Mouse (Mus musculus) monocyte, adult 5-6 weeks (primary cell): ENCODE measurements around the gene Pbx1. TPM values are rescaled to one million over a fixed set of nuclear protein-coding genes. Genes with fewer than 3 reads are reported as not detected.

Experiments
- ATAC-seq: fragments of 153-309, 156-312 bp; replicated peaks from 2 replicates; pipeline ENCODE4 v1.8.0; 2017; ENCODE audit warnings: mild to moderate bottlenecking; ENCODE audit not compliant: low TSS enrichment, insufficient number of reproducible peaks, severe bottlenecking, poor library complexity, low FRiP score
- total RNA-seq: library from RNA; stranded (forward); fragments of 200-1000, 200-491, 200-594 nt; gene quantifications from 3 replicates; pipeline ENCODE4 v1.2.3, GENCODE M21; 2017

Pbx1 gene
- total RNA-seq, 1 experiment from 2014 or later: 5.4 TPM

DNA sequence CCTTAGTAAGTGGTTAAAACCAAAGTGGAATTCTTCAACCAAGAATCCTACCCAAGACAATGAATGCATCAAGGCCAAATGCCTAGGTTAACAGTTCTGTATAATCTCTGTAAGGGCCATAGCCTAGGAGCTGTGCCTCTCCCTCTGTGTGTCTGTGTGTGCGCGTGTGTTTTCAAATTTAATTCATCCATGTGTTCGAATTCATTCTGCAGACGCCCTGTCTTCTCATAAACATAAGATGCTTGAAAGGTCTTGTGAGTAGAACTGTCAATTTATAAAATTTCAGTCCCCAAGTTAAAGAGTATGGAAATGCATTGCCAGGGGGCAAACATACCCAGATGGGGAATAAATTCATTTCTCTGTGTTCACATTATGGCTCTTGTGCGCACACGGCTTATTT lies 3.8 kb downstream of the Pbx1 start:
- no peak for ATAC-seq

DNA sequence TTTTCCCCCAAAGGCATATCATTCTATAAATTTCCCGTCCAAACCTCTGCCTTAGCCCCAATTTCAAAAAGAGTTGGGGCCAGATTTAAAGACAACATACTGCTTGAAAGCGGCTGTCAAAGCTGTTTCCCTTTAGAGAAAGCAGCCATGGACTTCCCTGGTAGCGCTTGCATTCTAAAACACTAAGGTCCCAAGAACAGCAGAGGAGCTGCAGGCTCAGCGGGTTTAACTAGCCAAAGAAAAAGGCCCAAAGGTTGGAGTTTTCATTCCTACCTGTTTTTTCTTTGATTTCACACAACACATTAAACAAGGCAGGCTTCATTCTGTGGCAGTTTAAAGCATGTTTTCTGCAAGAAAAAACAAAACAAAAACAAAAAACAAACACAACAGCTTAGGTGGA lies 4.5 kb downstream of the Pbx1 start:
- ATAC-seq: no peak

DNA sequence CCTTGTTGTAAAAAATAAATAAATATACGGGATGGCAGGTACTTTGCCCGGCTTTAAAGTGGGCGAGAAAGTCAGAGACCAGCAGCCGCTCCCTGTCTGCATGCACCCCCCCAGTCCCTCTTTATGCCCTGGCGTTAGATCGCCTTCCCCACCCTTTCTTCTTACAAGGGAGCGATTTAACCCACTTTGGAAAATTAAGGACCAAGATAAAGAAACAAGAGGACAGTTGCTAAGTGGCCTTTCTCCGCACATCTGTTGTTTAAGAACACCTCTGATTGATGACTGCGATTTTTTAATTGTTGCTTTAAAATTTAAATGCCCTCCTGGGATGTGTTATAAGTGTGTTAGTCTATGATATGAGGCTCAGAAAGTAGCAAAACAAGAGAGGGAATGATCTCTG lies 5.2 kb downstream of the Pbx1 start:
- ATAC-seq: no peak

DNA sequence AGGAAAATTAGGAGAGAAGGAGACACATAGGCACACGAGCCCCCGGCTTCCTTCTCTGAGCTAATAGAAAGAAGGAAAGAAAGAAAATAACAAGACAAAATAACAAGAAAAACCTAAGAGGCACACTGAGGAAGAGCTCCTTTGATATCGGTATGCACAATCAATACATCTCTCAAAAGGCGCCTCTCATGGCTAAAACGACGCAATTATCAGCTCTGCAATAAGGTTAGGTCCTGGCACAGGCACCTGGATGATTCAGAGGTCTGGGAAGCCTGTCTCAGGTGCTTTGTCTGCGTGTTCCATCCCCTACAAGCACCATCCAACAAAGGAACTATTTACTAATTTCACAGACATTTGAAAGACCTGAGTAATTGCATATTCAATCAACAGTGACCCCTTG lies 5.8 kb downstream of the Pbx1 start:
- no peak for ATAC-seq

DNA sequence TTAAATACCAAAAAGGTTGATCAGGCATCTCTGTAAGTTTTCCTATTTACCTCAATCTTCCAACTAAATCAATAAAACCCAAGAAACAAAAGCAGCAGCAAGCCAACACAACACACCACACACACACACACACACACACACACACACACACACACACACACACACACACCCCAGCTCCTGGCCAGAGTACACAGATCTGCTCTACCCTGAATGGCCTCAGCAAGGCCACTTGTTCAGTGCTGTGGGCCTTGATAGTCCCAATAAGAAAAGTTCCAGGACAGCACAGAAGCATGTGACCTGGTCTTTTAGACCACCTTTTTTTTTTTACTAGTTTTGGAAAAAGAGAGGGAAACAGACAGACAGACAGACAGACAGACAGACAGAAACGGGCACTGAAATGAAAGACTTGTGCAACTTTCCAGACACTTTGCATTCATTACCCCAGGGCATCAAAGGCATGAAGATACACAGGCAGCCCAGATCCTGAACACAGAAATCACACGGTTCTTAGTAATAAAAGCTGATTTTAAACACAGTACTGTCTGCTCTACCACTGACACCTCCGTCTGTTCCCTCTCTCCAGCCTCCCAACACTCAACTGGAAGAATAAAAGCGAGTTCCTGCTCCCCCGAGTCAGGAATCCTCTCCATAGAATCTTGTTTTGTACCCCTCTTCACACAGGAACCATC lies 6.9 kb downstream of the Pbx1 start:
- ATAC-seq: no peak

DNA sequence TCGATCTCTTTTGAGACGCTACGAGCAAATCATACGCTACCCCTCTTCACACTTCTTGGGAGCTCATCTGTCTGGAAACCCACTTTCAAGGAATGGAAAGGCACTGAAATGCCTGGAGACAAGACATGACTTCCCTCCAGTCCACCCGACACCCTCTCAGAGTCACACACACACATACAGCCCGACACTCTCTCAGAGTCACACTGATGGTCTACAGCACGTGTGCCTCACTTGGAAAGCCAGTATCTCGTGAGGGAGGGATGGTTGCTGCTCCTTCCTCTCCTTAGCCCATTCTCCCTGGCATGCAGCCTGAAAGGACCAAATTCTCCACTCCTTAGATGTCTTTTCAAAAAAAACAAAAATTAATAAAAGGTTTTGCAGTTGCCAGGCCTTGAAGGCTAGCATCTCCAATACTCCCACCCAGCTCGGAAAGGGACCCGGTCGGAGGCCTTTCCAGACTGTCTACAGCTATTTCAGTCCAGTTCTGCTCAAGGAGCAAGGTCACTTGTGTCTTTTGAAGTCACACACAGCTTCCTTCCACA lies 8.6 kb downstream of the Pbx1 start:
- no peak for ATAC-seq

DNA sequence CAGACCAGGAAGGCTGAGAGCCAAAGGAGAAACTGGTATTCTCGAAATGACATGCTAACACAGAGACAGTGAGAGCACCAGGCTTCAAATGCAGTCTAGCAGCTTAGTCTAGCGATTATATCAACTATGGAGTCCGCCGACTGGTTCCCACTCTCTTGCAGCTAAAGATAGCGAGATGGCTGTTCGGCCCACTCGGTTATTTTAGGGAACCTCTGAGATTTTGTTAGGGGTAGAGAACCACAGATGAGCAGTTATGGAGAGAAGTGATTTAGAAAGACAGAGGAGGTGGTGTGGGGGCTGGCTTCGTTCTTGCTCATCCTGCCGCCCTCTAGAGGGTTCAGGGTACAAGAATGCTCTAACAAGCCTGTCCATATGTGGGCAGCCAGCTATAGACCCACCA lies 13.2 kb downstream of the Pbx1 start:
- ATAC-seq: no peak

DNA sequence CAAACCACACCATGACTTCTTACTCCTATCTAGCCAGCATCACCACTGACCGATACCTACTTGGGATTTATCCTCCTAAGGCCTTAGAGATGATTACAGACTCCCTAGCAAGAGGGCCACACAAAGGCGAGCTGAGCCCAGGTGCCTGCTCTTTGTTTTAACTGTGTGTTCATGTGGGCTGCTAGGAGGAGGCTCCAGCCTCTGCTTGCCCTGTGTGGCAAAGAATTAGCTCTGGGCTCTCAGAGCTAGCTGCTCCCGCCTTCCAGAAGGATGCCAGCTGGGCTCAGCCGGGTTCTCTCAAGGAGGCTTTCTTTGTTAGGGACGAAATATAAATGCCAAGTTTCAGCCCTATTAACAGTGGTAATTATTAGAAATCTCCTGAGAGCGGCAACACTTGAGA lies 14.4 kb downstream of the Pbx1 start:
- ATAC-seq: no peak

DNA sequence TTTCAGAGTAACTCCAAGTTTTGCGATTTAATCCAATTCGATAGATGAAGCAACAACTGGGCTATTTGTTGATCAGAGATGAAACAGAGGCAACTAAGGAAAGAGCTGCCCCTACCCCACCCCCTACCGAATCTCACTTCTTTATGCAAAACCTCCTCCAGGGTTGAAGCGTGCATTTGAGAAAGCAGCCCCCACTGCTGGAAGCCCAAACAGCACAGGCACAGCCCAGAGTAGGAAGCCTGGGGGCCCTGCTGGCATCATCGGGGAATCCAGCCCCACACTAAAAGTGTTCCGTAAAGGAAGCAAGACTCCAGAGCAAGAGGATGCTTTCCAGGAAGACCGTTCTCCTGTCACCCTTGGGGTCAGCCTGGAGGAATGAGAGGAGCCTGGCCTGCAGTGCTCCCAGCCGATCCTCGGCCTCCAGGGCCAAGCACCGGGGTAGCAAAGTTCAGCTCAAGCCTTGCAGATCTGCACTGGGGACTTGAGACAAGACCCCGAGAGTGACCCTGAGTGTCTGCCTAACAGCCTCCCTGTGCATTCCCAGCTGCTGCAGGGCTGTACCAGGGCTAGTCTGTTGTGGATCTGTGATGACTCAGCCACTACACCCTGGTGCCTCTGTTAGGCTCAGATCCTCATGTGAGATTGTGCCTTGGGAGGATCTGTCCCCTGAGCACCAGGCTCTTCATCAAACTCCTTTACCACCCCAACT lies 15.2 kb downstream of the Pbx1 start:
- ATAC-seq: no peak

DNA sequence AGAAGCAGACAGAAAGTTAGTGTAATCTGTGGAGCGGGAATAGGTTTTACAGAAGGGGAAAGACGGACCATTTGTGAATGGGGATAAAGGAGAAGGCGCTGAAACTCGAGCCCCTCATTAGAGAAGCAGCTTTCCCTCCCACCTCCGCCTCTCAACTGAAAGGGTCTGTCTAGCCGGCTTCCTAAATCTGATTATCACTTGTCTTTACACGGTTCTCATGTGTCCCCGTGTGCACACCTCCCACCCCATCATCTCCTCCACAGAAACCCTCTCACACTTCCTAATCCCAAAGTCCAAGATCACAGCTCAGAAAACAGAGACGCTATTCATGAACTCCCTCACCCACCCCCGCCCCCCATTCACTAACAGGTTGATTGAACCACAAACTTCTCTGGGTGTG lies 21.5 kb downstream of the Pbx1 start:
- no peak for ATAC-seq

DNA sequence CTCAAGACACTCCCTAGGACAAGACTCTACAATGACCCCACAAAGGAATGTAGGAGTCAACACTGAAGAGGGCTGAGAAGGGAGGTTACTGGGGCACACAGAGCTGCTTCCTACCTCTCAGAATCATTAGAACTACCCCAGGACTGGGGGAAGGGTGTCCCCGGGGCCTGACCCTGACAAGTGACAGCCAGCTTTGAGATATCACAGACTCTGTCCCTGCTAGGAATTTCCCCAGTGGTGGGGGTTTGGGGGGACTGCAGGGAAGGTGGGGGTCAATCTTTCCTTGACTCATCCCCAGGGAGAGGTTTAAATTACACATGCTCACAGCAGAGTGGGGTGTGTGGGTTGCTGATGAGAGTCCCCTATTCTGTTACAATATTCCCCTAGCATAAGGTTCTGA lies 22.0 kb downstream of the Pbx1 start:
- ATAC-seq: no peak

DNA sequence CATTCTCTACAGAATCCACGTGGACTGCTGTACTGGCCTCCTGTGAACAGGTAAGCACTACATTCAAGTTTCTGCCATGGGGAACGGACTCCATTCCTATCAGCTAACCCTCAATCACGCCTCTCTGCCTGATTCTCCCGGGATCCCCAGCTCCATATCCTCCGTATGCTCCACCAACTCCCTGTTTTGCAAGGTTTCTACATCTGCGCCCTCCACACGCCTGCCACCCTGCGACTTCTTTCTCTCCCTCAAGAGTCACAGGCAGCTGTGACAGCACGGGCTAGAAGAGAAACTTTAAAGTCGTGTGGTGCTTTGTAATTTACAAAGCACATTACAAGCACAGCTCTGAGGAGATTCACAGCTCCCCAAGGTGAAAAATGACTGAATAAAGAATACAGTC lies 23.3 kb downstream of the Pbx1 start:
- no peak for ATAC-seq

DNA sequence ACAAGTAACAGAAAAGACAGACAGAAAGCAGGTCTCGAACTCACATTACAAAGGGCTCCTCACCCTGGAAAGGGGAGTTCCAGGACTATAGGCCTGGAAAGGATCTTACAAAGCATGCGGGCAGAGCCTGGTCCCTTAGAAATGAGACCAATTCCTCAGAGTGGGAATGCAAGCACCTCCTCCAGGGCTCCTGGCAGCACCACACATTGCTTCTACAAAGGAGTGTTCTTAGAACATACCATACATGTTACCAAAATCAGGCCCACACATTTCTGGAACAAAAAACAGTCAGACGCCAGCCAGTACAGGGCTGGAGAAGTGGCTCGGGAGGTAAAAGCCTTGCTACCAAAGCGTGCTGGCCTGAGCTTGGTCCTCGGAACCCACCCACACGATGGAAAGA lies 24.1 kb downstream of the Pbx1 start:
- ATAC-seq: no peak

DNA sequence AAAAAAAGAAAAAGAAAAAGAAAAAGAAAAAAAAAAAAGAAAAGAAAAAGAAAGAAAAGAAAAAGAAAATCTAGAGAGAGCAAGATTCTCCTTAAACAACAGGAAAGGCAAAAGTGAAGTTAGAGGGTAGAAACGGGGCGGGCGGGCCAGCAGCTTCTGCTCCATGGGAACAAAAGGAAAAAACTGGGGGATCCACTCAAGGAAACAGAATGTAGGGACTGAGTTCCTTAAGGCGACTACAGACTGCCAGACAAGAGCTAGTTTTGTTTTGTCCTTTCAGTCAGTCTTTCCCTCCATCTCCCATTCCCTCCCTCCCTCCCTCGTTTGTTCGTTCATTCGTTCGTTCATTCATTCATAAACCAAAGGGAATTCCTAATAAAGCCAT lies 25.8 kb downstream of the Pbx1 start:
- ATAC-seq: no peak

DNA sequence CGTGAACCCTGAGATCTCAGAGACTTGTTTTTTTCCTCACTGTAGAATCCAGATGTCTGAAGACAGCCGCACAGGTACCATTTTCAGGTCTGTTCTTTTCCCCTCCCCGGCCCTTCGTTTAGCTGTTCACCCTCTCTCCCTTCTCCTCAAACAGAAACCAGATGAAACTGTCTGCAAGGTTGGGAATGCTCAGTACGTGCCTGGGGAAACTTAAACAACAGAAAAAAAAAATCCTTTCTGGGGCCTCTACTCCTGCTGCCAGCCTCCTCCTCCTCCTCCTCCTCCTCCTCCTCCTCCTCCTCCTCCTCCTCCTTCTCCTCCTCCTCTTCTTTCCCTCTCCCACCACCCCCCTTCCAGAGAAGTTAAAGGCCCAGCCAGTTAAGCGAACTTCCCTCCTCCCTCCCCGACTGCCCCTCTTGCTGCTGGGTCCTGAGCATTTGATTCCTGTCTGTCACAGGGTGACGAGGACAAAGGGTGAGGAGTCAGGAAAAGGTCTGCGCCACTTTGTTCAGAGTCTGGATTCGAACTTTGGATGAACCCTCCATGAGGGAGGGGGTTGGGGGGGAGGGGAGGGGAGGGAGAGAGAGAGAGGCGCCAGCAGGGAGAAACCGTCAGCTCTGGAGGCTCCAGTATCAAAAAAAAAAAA lies 26.3 kb downstream of the Pbx1 start:
- no peak for ATAC-seq

DNA sequence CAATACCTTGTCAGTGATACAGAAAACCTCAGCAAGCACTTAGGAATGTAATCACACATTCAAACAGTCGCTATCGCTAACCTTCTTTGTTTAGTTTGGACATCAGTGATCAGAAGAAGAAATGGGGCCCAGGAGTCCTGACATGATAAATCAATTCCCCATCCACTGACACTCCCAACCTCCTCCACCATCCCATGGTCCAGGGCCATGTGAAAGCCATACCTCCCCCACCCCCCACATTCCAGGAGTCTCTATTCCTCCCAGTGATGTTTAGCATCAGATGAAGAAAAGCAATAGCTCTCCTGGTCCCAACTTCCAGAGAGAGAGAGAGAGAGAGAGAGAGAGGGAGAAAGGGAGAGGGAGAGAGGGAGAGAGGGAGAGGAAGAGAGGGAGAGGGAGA lies 28.5 kb downstream of the Pbx1 start:
- no peak for ATAC-seq

DNA sequence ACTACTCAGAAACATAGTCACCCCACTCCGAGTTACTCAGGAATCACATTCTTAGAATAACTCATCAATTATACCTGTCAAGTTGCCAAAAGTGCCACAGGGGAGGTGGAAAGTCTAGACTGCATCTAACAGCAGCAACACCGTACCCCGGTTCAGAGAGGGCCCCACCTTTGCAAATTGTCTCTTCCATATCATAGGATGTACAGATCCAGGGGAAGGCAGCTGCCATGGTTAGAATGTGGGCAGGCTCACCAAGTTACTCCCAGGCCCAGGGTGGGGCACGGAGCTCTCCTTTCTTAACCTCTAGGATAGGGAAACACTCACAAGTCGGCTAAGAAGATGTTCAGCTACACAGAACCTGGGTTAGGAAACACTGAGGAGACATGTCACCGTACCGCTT lies 29.4 kb downstream of the Pbx1 start:
- no peak for ATAC-seq

DNA sequence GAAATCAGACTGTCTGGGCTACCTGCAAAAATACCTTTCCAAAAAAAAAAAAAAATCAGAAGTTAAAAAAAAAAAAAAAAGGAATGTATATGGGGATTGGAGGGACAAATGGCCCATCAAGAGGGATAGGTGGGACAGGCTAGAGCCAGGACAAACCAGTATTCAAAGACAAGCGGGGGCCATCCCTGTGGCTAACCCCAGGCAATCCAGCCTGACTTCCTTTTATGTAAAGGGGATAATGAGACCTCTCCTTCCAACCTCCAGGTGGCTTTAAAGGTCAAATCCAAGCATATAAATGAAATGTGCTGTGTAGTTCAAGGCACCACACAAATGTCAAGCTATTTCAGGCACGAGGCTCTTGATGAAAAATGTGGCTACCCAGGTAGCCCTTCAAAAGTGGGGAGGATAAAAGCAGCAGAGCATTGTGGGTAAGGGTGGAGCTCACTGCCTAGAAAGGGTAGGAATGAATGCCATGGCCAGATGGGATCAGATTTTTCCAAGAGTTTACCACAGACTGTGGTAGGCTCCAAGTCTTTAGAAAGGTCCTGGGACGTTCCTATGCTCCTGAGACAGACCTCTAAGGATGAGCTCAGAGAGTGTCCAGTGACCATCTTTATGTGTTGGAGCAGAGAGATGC lies 36.4 kb downstream of the Pbx1 start:
- ATAC-seq: no peak

DNA sequence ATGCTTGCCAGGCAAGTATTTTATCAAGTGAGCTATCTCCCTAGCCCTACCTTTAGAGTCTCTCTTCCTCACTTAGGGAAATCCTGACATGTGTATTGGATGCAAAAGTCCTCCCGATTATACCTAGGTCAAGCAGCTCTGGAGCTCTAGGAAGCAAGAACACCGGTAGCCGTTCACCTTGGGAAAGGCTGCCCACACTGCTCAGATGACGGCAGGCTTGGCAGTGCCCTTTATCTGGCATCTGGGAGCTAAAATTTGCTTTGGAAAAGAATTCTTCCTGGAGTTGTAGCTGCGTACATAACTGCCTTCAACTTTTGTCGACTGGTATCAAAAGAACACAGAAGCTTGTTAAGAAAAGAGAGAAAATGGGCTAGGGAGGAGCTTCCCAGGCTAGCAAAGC lies 37.5 kb downstream of the Pbx1 start:
- ATAC-seq: no peak

DNA sequence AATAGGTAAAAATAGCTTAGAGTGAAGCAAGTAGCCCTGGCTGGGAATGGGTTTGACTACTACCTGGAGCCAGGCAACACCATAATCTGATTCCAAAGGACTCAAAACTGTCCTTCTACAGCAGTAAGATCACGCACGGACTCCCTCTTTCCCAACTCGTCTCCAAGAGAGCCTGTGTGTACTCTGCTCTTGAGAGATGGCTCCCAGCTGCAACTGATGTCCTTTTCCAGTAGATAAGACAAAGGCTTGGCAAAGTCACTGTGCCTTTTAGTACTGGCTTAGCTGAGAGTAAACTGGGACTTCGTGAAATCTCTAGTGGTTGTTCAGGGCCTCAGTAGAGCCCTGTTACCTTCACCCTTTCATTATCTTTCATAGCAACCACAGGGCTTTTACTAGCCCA lies 38.6 kb downstream of the Pbx1 start:
- no peak for ATAC-seq
